Mouse (Mus musculus) embryonic facial prominence, embryonic 15.5 days (tissue): ENCODE results near the gene Foxd1. TPM values are rescaled to one million over a fixed set of nuclear protein-coding genes. Genes with fewer than 3 reads are reported as not detected.
A peak's percentile ranks its signal among the peaks of the same experiment; 100 is the strongest.

ENCODE experiments used
- ATAC-seq: fragments of 200-750 bp; cut with Nextera tagmentation; 2 replicates; pipeline ENCODE4 v1.8.0; 2017; ENCODE audit warnings: low read depth, moderate TSS enrichment; ENCODE audit not compliant: insufficient number of reproducible peaks, low FRiP score, low TSS enrichment
- H3K27ac ChIP-seq: fragments of 300-500 bp; sonication (generic); replicated peaks from 2 replicates; pipeline ENCODE4 v1.5.1; 2015; ENCODE audit warnings: mild to moderate bottlenecking, inconsistent platforms
- H3K27me3 ChIP-seq: fragments of 300-500 bp; sonication (generic); 2 replicates; pipeline ENCODE4 v1.6.1; 2015; ENCODE audit warnings: inconsistent platforms
- H3K36me3 ChIP-seq: fragments of 300-500 bp; sonication (generic); 2 replicates; pipeline ENCODE4 v1.6.1; 2015; ENCODE audit warnings: mild to moderate bottlenecking, inconsistent platforms
- H3K4me1 ChIP-seq: fragments of 300-500 bp; sonication (generic); 2 replicates; pipeline ENCODE4 v1.6.1; 2015; ENCODE audit warnings: inconsistent platforms
- H3K4me2 ChIP-seq: fragments of 300-500 bp; sonication (generic); replicated peaks from 2 replicates; pipeline ENCODE4 v1.6.1; 2015; ENCODE audit warnings: mild to moderate bottlenecking, inconsistent platforms
- H3K4me3 ChIP-seq: fragments of 300-500 bp; sonication (generic); replicated peaks from 2 replicates; pipeline ENCODE4 v1.5.1; 2015; ENCODE audit warnings: mild to moderate bottlenecking, inconsistent platforms
- H3K9ac ChIP-seq: fragments of 300-500 bp; sonication (generic); 2 replicates; pipeline ENCODE4 v1.6.1; 2015; ENCODE audit warnings: inconsistent platforms
- H3K9me3 ChIP-seq: fragments of 300-500 bp; sonication (generic); replicated peaks from 2 replicates; pipeline ENCODE4 v1.6.1; 2016; ENCODE audit warnings: inconsistent platforms
- WGBS: fragments of 180-500 bp; shearing (Covaris S2); methylation state at CpG from one replicate; pipeline ENCODE4 v1.1.7; 2015; 5-methylcytosine and 5-hydroxymethylcytosine counted together
- polyA plus RNA-seq: library from polyadenylated mRNA; unstranded; fragments of >200 nt; fragmentation: Nextera tagmentation; extraction: Ambion mirVana; gene quantifications from 2 replicates; pipeline ENCODE4 v1.2.1, GENCODE M21; 2015

Foxd1 gene
- polyA plus RNA-seq, 1 experiment from 2014 or later = 3.1 TPM

- ATAC-seq = no peak
- WGBS = under 1% methylated on average over 77 of the region's 81 CpGs
Measured at GRCm38 (mm10) chr13:98355559-98356111, 1.6 kb downstream of the Foxd1 start.

GRCm38 (mm10) chr13:98356176-98356972 is 2.3 kb downstream of the Foxd1 start:
- ATAC-seq = no peak
- Histone ChIP-seq H3K9ac (peak overlapping the region; percentile 15; the same call in 1 of the 2 replicates), H3K27me3 (peaks cover 88% of the 10 kb centered on the region), H3K27ac (no peak overlapping the region), H3K4me3 (peak overlapping the region; percentile 45), H3K36me3 (no peaks in the 10 kb centered on the region), H3K4me1 (peaks cover 24% of the 10 kb centered on the region), H3K9me3 (no peaks in the 10 kb centered on the region), H3K4me2 (peak overlapping the region; percentile 77)
- 14% methylated on average over 9 of the region's 9 CpGs for WGBS

More at GRCm38 (mm10) chr13:98355559-98356111, 1.6 kb downstream of the Foxd1 start:
- peak overlapping the region; percentile 77 for H3K4me2 ChIP-seq
- no peak overlapping the region for H3K27ac ChIP-seq
- no peaks in the 10 kb centered on the region for H3K36me3 ChIP-seq
- peaks cover 88% of the 10 kb centered on the region for H3K27me3 ChIP-seq
- no peaks in the 10 kb centered on the region for H3K9me3 ChIP-seq
- H3K4me3 ChIP-seq = peak overlapping the region; percentile 45
- H3K4me1 ChIP-seq = peaks cover 24% of the 10 kb centered on the region
- peak overlapping the region; percentile 15 for H3K9ac ChIP-seq

- Histone ChIP-seq H3K27ac (no peak overlapping the region), H3K27me3 (peaks cover 85% of the 10 kb centered on the region), H3K4me1 (peaks cover 24% of the 10 kb centered on the region), H3K4me2 (peak overlapping the region; percentile 15; the same call in 1 of the 2 replicates), H3K4me3 (peak overlapping the region; percentile 29), H3K36me3 (no peaks in the 10 kb centered on the region), H3K9ac (no peak overlapping the region), H3K9me3 (no peaks in the 10 kb centered on the region)
- no peak for ATAC-seq
- 19% methylated on average over 6 of the region's 6 CpGs for WGBS
Measured at GRCm38 (mm10) chr13:98356973-98357425, 3.0 kb downstream of the Foxd1 start.

GRCm38 (mm10) chr13:98357433-98358423 is 3.7 kb downstream of the Foxd1 start:
- peak overlapping the region; percentile 18 for H3K4me2 ChIP-seq
- H3K27me3 ChIP-seq = peaks cover 85% of the 10 kb centered on the region
- H3K27ac ChIP-seq = no peak overlapping the region
- H3K9me3 ChIP-seq = no peaks in the 10 kb centered on the region
- peaks cover 24% of the 10 kb centered on the region for H3K4me1 ChIP-seq
- H3K36me3 ChIP-seq = no peaks in the 10 kb centered on the region
- no peak for ATAC-seq
- H3K4me3 ChIP-seq = peak overlapping the region; percentile 29
- 15% methylated on average over 18 of the region's 18 CpGs for WGBS
- no peak overlapping the region for H3K9ac ChIP-seq

- H3K27ac ChIP-seq = no peak overlapping the region
- H3K9ac ChIP-seq = no peak overlapping the region
Measured at GRCm38 (mm10) chr13:98358424-98359181, 4.6 kb downstream of the Foxd1 start.

GRCm38 (mm10) chr13:98359337-98359736 is 5.3 kb downstream of the Foxd1 start:
- no peak overlapping the region for H3K4me2 ChIP-seq
- H3K27me3 ChIP-seq = peaks cover 84% of the 10 kb centered on the region
- no peaks in the 10 kb centered on the region for H3K9me3 ChIP-seq
- no peak for ATAC-seq
- H3K4me1 ChIP-seq = peaks cover 14% of the 10 kb centered on the region
- no peak overlapping the region; the same call in 1 of the 2 replicates for H3K27ac ChIP-seq
- H3K4me3 ChIP-seq = 0 out of 2 replicates have a peak overlapping the region, but pooled peaks have one; percentile 11
- no peak overlapping the region for H3K9ac ChIP-seq
- H3K36me3 ChIP-seq = no peaks in the 10 kb centered on the region
- WGBS = 14% methylated on average over 6 of the region's 8 CpGs

More at GRCm38 (mm10) chr13:98358424-98359181, 4.6 kb downstream of the Foxd1 start:
- ATAC-seq = no peak
- peaks cover 22% of the 10 kb centered on the region for H3K4me1 ChIP-seq
- no peaks in the 10 kb centered on the region for H3K9me3 ChIP-seq
- H3K27me3 ChIP-seq = peaks cover 87% of the 10 kb centered on the region
- H3K36me3 ChIP-seq = no peaks in the 10 kb centered on the region
- H3K4me2 ChIP-seq = peak overlapping the region; percentile 18
- H3K4me3 ChIP-seq = peak overlapping the region; percentile 29
- WGBS = 15% methylated on average over 23 of the region's 23 CpGs

- ATAC-seq = no peak
- H3K4me2 ChIP-seq = no peak overlapping the region
- H3K36me3 ChIP-seq = no peaks in the 10 kb centered on the region
- peaks cover 4% of the 10 kb centered on the region for H3K4me1 ChIP-seq
- no peak overlapping the region for H3K4me3 ChIP-seq
- H3K27ac ChIP-seq = no peak overlapping the region
- no peak overlapping the region for H3K9ac ChIP-seq
- H3K27me3 ChIP-seq = peaks cover 82% of the 10 kb centered on the region
- WGBS = 11% methylated on average over 6 of the region's 6 CpGs
- no peaks in the 10 kb centered on the region for H3K9me3 ChIP-seq
Measured at GRCm38 (mm10) chr13:98360391-98360790, 6.3 kb downstream of the Foxd1 start.

- Histone ChIP-seq H3K9me3 (no peaks in the 10 kb centered on the region), H3K27me3 (peaks cover 81% of the 10 kb centered on the region), H3K4me2 (no peak overlapping the region), H3K4me3 (no peak overlapping the region), H3K4me1 (peaks cover 6% of the 10 kb centered on the region), H3K27ac (no peak overlapping the region), H3K36me3 (no peaks in the 10 kb centered on the region), H3K9ac (no peak overlapping the region)
- no peak for ATAC-seq
- 26% methylated on average over 5 of the region's 5 CpGs for WGBS
Measured at GRCm38 (mm10) chr13:98361161-98361560, 7.1 kb downstream of the Foxd1 start.

GRCm38 (mm10) chr13:98363046-98363445 is 9.0 kb downstream of the Foxd1 start:
- Histone ChIP-seq H3K27ac (no peak overlapping the region), H3K9me3 (no peaks in the 10 kb centered on the region), H3K4me2 (no peak overlapping the region), H3K36me3 (no peaks in the 10 kb centered on the region), H3K4me3 (no peak overlapping the region), H3K4me1 (peaks cover 16% of the 10 kb centered on the region), H3K27me3 (peaks cover 87% of the 10 kb centered on the region), H3K9ac (no peak overlapping the region)
- no peak for ATAC-seq
- 16% methylated on average over 4 of the region's 4 CpGs for WGBS

- no peak overlapping the region for H3K4me3 ChIP-seq
- ATAC-seq = no peak
- H3K27ac ChIP-seq = no peak overlapping the region
- no peak overlapping the region; the same call in 1 of the 2 replicates for H3K4me2 ChIP-seq
- peaks cover 87% of the 10 kb centered on the region for H3K27me3 ChIP-seq
- no peaks in the 10 kb centered on the region for H3K9me3 ChIP-seq
- WGBS = 8% methylated on average over 8 of the region's 8 CpGs
- no peak overlapping the region for H3K9ac ChIP-seq
- peaks cover 16% of the 10 kb centered on the region for H3K4me1 ChIP-seq
- no peaks in the 10 kb centered on the region for H3K36me3 ChIP-seq
Measured at GRCm38 (mm10) chr13:98365081-98365480, 11.0 kb downstream of the Foxd1 start.
